Mouse (Mus musculus) lung, postnatal 4 days (tissue): ENCODE data around the gene Tmem125.
A peak's percentile ranks its signal among the peaks of the same experiment; 100 is the strongest.
"Not testable (repeated sequence)": the region's sequence is repeated elsewhere in the genome, so short reads cannot be mapped to it uniquely, and the experiment has no call there.

Experiments used
- DNase-seq, 2 experiments: peaks; one replicate each; pipeline ENCODE4 v3.0.0; 2021

Gene Tmem125

GRCm38 (mm10) chr4:118535610-118536009 is 8.2 kb downstream of the Tmem125 start:
- no peak for DNase-seq

- no peak for DNase-seq
These were observed 10.2 kb downstream of the Tmem125 start for GRCm38 (mm10) chr4:118533605-118534004.

- DNase-seq, result no peak
These were observed 10.7 kb downstream of the Tmem125 start for GRCm38 (mm10) chr4:118533156-118533555.

GRCm38 (mm10) chr4:118532663-118533062 is 11.2 kb downstream of the Tmem125 start:
- DNase-seq, result no peak

GRCm38 (mm10) chr4:118527720-118528119 is 16.1 kb downstream of the Tmem125 start:
- no peak for DNase-seq

- no peak for DNase-seq
These were observed 16.5 kb downstream of the Tmem125 start for GRCm38 (mm10) chr4:118527335-118527681.

GRCm38 (mm10) chr4:118526408-118527334 is 17.2 kb downstream of the Tmem125 start, which contains the start of gene 2610528J11Rik:
TSS of gene 2610528J11Rik (plus strand) at chr4:118526999.
- DNase-seq, result peak; percentile 79 to 86

GRCm38 (mm10) chr4:118525779-118526178 is 18.1 kb downstream of the Tmem125 start:
- DNase-seq, result no peak

- DNase-seq, result no peak
These were observed 19.9 kb downstream of the Tmem125 start for GRCm38 (mm10) chr4:118523976-118524375.

- DNase-seq, result no peak
These were observed 21.6 kb downstream of the Tmem125 start for GRCm38 (mm10) chr4:118522248-118522647.

- DNase-seq, result no peak
These were observed 25.6 kb downstream of the Tmem125 start for GRCm38 (mm10) chr4:118518208-118518607.

- no peak for DNase-seq
These were observed 26.2 kb downstream of the Tmem125 start for GRCm38 (mm10) chr4:118517497-118518146.

- peak; percentile 35 to 43 for DNase-seq
These were observed 26.9 kb downstream of the Tmem125 start for GRCm38 (mm10) chr4:118516699-118517496.

- peak in 1 of 2 experiments; percentile 38 for DNase-seq
These were observed 34.8 kb downstream of the Tmem125 start for GRCm38 (mm10) chr4:118509050-118509449.

- not testable (repeated sequence) for DNase-seq
These were observed 36.7 kb downstream of the Tmem125 start for GRCm38 (mm10) chr4:118507171-118507570.

- peak; percentile 36 to 67 for DNase-seq
These were observed 38.3 kb downstream of the Tmem125 start for GRCm38 (mm10) chr4:118505551-118505950.

GRCm38 (mm10) chr4:118500792-118501191 is 43.1 kb downstream of the Tmem125 start:
- no peak for DNase-seq

- no peak for DNase-seq
These were observed 43.6 kb downstream of the Tmem125 start for GRCm38 (mm10) chr4:118500171-118500724.
